Mouse (Mus musculus) embryonic facial prominence, embryonic 12.5 days (tissue): Measurements from ENCODE around the gene Gabbr2. TPM values are rescaled to one million over a fixed set of nuclear protein-coding genes. Genes with fewer than 3 reads are reported as not detected.

Experiments used
- ATAC-seq: fragments of 200-750 bp; cut with Nextera tagmentation; 2 replicates; pipeline ENCODE4 v1.8.0; 2017; ENCODE audit not compliant: insufficient number of reproducible peaks, insufficient read depth, low FRiP score, low TSS enrichment
- H3K27ac ChIP-seq: fragments of 300-500 bp; sonication (generic); 2 replicates; pipeline ENCODE4 v1.5.1; 2016; ENCODE audit warnings: mild to moderate bottlenecking
- H3K27me3 ChIP-seq: fragments of 300-500 bp; sonication (generic); 2 replicates; pipeline ENCODE4 v1.6.1; 2016; ENCODE audit warnings: mild to moderate bottlenecking, moderate library complexity
- H3K36me3 ChIP-seq: fragments of 300-500 bp; sonication (generic); 2 replicates; pipeline ENCODE4 v1.6.1; 2016; ENCODE audit warnings: mild to moderate bottlenecking
- H3K4me1 ChIP-seq: fragments of 300-500 bp; sonication (generic); 2 replicates; pipeline ENCODE4 v1.6.1; 2016
- H3K4me2 ChIP-seq: fragments of 300-500 bp; sonication (generic); replicated peaks from 2 replicates; pipeline ENCODE4 v1.6.1; 2016; ENCODE audit warnings: mild to moderate bottlenecking, moderate library complexity
- H3K4me3 ChIP-seq: fragments of 300-500 bp; sonication (generic); 2 replicates; pipeline ENCODE4 v1.5.1; 2016; ENCODE audit warnings: mild to moderate bottlenecking
- H3K9ac ChIP-seq: fragments of 300-500 bp; sonication (generic); 2 replicates; pipeline ENCODE4 v1.6.1; 2016; ENCODE audit warnings: mild to moderate bottlenecking, moderate library complexity
- H3K9me3 ChIP-seq: fragments of 300-500 bp; sonication (generic); 2 replicates; pipeline ENCODE4 v1.6.1; 2016; ENCODE audit warnings: mild to moderate bottlenecking, moderate library complexity
- WGBS: fragments of 180-500 bp; shearing (Covaris S2); methylation state at CpG from one replicate; pipeline ENCODE4 v1.1.7; 2016; 5-methylcytosine and 5-hydroxymethylcytosine counted together
- polyA plus RNA-seq: library from polyadenylated mRNA; unstranded; fragments of >200 nt; fragmentation: Nextera tagmentation; extraction: Ambion mirVana; gene quantifications from 2 replicates; pipeline ENCODE4 v1.2.1, GENCODE M21; 2016

Gene Gabbr2
- polyA plus RNA-seq, 1 experiment from 2014 or later: 0.35 TPM

DNA sequence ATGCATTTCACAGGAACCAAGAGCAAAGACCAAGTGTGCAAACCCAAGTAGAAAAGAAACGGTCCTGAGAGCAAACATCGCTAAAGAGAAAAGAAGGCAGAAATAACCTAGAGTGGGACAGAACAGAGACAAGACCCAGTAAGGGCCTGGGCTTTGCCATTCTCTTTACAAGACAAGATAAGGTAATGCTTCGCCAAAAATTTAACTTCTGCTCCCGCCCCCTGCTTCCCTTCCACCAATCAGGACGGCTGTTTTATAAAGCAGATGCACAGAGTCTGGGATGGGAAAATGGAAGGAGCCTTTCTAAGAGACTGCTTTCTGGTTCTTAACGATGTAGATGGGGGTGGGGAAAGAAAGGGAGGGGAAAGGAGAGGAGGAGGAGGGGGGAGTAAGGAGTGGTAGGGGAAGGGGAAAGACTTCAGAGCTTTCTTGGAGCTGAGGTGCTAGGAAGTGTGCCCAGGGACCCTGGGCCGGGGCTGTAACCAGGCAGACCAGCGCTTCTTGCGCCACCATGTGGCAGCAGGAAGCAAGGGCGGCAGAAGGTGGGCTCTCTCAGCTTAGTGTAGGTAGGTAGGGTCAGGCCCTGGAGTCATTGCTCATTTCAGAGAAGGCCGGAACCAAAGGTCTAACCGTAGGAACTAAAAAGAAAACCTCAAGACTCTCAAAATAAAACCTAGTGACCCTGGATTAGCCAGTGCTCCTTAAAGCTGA lies 158.7 kb downstream of the Gabbr2 start:
- no peak for ATAC-seq
- 44% methylated on average over 12 of the region's 12 CpGs for WGBS

DNA sequence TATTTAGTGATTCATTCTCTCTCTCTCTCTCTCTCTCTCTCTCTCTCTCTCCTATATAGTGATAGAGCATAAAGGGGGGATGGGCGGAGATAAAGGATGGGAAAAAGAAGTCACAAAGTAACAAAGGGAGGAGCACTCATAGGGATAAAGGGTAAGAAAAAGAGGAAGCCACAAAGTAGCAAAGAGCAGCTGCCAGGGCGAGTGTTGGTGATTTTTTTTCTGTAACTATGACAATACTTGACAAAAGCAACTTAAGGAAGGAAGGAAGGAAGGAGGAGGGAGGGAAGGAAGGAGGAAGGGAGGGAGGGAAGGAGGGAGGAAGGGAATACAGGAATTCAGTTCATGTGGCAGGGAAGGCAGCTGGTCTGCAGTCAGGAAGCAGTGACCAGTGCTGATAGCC lies 162.0 kb downstream of the Gabbr2 start:
- Histone ChIP-seq H3K9ac (no peak overlapping the region), H3K4me2 (no peak overlapping the region), H3K27ac (no peak overlapping the region), H3K36me3 (no peaks in the 10 kb centered on the region), H3K4me3 (no peak overlapping the region), H3K9me3 (no peaks in the 10 kb centered on the region), H3K27me3 (no peaks in the 10 kb centered on the region), H3K4me1 (peaks cover 4% of the 10 kb centered on the region; the same call in 1 of the 2 replicates)
- ATAC-seq: no peak
- 56% methylated on average over 2 of the region's 2 CpGs for WGBS

More for the DNA sequence above, 158.7 kb downstream of the Gabbr2 start:
- Histone ChIP-seq H3K4me3 (no peak overlapping the region), H3K27me3 (no peaks in the 10 kb centered on the region), H3K9ac (no peak overlapping the region), H3K27ac (no peak overlapping the region), H3K4me1 (no peaks in the 10 kb centered on the region), H3K9me3 (no peaks in the 10 kb centered on the region), H3K36me3 (no peaks in the 10 kb centered on the region), H3K4me2 (no peak overlapping the region)

DNA sequence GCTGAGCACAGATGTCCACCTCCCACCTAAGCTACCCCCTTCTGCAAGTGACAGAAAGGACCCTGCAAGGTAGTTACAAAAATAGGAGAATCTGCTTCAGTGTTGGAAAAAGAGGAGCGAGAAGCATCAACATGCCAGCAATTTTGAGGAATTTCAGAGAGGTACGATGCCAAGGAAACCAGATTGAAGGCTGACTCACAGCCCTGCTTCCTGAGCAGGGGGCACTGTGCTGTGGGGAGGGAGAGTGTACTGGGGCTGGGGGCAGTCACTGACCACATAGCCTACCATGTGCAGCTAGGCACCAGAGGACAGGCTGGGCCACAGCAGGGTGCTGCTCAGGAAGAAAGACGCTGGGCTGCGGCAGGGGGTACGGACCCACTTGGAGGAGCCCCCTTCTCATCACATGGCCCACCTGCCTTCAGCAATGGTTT lies 163.5 kb downstream of the Gabbr2 start:
- no peak overlapping the region for H3K4me3 ChIP-seq
- no peak overlapping the region for H3K9ac ChIP-seq
- no peak overlapping the region for H3K4me2 ChIP-seq
- H3K4me1 ChIP-seq: peaks cover 4% of the 10 kb centered on the region; the same call in 1 of the 2 replicates
- H3K27me3 ChIP-seq: no peaks in the 10 kb centered on the region
- ATAC-seq: no peak
- H3K36me3 ChIP-seq: no peaks in the 10 kb centered on the region
- H3K27ac ChIP-seq: no peak overlapping the region
- WGBS: 74% methylated on average over 5 of the region's 5 CpGs
- H3K9me3 ChIP-seq: no peaks in the 10 kb centered on the region

DNA sequence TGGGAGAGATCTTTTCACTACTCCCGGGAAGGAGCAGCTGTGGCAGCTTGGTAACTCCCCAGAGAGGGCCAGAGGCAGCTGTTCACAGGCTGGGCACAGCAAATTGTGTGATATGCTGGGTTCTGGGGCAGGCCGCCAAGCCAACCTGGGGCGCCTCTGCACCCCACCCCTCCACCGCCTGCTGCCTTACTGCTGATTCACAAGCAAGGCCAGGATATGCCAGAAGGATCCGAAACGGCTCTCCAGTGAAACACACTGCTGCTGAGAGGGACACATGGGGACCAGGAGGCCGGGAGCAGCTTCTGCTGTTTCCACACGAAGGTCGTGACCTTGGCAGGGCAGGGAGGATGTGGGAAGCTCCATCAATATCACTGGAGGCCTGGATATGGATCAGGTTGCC lies 164.2 kb downstream of the Gabbr2 start:
- H3K9ac ChIP-seq: no peak overlapping the region
- H3K4me2 ChIP-seq: no peak overlapping the region
- H3K9me3 ChIP-seq: no peaks in the 10 kb centered on the region
- H3K27me3 ChIP-seq: no peaks in the 10 kb centered on the region
- no peak overlapping the region for H3K4me3 ChIP-seq
- peaks cover 4% of the 10 kb centered on the region; the same call in 1 of the 2 replicates for H3K4me1 ChIP-seq
- no peak for ATAC-seq
- 45% methylated on average over 9 of the region's 9 CpGs for WGBS
- no peaks in the 10 kb centered on the region for H3K36me3 ChIP-seq
- no peak overlapping the region for H3K27ac ChIP-seq

DNA sequence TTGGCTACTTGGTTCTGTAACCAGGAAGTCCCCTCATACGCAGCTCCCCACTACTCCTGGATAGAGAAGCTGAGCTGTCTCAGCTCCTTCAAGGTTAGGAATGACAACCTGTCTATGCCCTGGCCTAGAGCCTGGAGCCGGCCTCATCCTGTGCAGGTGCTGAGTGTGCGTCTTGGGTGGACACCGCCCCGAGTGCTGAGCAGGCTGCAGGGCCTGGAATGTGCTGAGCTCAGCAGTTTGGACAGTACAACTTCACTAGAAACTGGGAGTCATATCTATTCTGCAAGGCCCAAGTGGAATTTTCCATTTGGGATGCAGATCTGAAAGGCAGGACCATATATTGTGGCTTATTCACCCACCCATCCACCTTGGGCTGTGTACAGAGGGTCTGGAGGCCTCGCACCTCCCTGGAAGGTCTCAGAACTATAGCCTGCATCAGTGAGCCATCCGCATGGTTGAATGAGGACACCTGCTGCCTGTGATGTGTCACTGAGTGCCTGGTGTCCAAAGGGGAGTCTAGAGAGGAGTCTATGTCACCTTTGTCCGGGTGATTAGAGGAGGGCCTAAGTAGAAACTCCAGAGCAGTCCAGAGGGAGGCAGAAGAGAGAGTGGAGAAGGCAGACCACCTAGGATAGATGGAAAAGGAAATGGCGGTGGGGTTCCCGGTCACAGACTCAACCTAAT lies 165.7 kb downstream of the Gabbr2 start:
- 79% methylated on average over 10 of the region's 10 CpGs for WGBS
- Histone ChIP-seq H3K27me3 (no peaks in the 10 kb centered on the region), H3K9me3 (no peaks in the 10 kb centered on the region), H3K4me1 (peaks cover 4% of the 10 kb centered on the region; the same call in 1 of the 2 replicates), H3K27ac (no peak overlapping the region), H3K4me3 (no peak overlapping the region), H3K4me2 (no peak overlapping the region), H3K9ac (no peak overlapping the region), H3K36me3 (no peaks in the 10 kb centered on the region)
- ATAC-seq: no peak

DNA sequence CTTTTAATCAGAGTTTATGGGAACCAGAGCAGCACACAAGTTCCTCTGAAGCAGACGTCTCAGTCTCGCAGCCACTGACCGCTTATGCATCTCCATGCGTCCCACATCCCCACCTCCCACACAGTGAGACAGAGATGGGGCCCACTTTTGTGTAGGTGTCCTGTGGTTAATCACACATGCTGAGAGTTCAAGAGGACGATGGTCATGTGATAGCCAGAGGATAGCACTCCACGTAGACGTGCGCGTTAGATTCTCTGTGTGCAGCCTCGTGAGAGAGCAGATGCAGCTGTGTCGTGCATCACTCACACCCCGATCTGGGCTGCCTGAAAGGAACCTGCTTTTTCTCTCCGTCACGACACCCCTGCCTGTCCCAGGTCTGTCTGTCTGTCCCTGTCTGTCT lies 167.9 kb downstream of the Gabbr2 start:
- no peak for ATAC-seq
- H3K27ac ChIP-seq: no peak overlapping the region
- H3K4me2 ChIP-seq: no peak overlapping the region
- no peaks in the 10 kb centered on the region for H3K27me3 ChIP-seq
- H3K9ac ChIP-seq: no peak overlapping the region
- 77% methylated on average over 14 of the region's 14 CpGs for WGBS
- no peaks in the 10 kb centered on the region for H3K9me3 ChIP-seq
- H3K4me1 ChIP-seq: peaks cover 4% of the 10 kb centered on the region; the same call in 1 of the 2 replicates
- H3K36me3 ChIP-seq: no peaks in the 10 kb centered on the region
- H3K4me3 ChIP-seq: no peak overlapping the region

DNA sequence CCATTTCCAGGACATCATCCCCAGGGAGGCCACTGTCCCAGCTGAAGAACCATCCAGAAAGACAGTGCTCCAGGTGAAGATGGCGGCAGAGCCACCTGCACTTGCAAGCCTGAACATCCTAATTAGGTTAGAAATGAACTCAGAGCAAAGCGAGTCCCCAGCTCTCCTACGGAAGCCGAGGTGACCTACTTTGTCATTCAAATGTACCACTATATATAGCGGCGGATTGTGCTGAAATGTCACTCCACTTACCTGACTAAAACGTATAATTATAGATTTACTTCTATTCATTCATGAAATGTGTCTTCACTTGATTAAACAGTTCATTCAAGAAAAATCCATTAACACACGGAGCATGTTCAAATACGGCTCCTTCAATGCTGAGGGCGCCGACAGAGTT lies 170.0 kb downstream of the Gabbr2 start:
- H3K36me3 ChIP-seq: no peaks in the 10 kb centered on the region

DNA sequence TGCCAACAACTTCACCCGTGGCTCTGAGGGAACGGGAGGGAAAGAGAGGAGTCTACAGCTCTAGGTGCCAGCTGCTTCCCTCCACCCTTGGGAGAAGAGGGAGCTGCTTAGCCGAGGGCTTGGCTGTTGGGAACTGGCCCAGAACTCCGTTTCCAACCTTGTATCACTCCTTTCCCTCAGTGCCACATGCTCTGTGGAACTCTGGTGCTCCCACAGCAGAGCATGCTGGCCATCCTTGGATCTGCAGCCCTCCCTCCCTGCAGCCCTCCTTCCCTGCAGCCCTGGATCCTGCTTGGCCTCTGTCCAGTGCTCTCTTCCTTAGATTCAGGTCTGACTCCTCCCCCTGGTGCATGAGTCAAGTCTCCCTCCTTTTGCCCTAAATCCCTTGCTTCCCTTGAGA lies 176.7 kb downstream of the Gabbr2 start:
- 83% methylated on average over 4 of the region's 4 CpGs for WGBS
- H3K9ac ChIP-seq: no peak overlapping the region
- H3K36me3 ChIP-seq: no peaks in the 10 kb centered on the region
- H3K9me3 ChIP-seq: no peaks in the 10 kb centered on the region
- no peak overlapping the region for H3K4me2 ChIP-seq
- no peaks in the 10 kb centered on the region for H3K4me1 ChIP-seq
- no peak overlapping the region for H3K27ac ChIP-seq
- H3K4me3 ChIP-seq: no peak overlapping the region
- ATAC-seq: no peak
- no peaks in the 10 kb centered on the region for H3K27me3 ChIP-seq

More for the DNA sequence above, 170.0 kb downstream of the Gabbr2 start:
- Histone ChIP-seq H3K4me3 (no peak overlapping the region), H3K4me2 (no peak overlapping the region), H3K9ac (no peak overlapping the region), H3K9me3 (no peaks in the 10 kb centered on the region), H3K27ac (no peak overlapping the region), H3K4me1 (no peaks in the 10 kb centered on the region), H3K27me3 (no peaks in the 10 kb centered on the region)
- 82% methylated on average over 11 of the region's 11 CpGs for WGBS
- no peak for ATAC-seq

DNA sequence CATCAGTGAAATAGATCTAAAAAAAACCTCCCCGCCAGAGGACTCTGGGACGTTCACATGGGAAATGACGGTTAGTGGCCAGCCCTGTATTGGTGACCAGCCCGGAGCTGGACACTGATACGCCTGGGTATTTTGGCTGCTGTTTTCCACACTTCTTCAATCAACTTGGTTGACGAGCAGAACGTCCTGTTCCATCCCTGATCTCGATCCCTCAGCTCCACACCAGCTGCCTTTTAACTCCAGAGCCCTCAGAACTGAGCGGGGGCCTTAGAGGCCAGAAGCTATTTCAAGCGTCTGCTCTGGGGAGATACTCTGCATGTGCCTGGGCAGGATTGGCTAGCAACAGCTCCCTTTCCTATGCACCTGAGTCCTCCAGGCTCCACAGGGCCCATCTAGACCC lies 177.4 kb downstream of the Gabbr2 start:
- WGBS: 76% methylated on average over 10 of the region's 10 CpGs
- H3K36me3 ChIP-seq: no peaks in the 10 kb centered on the region
- no peak overlapping the region for H3K4me3 ChIP-seq
- no peak overlapping the region for H3K9ac ChIP-seq
- H3K9me3 ChIP-seq: no peaks in the 10 kb centered on the region
- no peak overlapping the region for H3K27ac ChIP-seq
- ATAC-seq: no peak
- no peaks in the 10 kb centered on the region for H3K27me3 ChIP-seq
- H3K4me1 ChIP-seq: no peaks in the 10 kb centered on the region
- H3K4me2 ChIP-seq: no peak overlapping the region

DNA sequence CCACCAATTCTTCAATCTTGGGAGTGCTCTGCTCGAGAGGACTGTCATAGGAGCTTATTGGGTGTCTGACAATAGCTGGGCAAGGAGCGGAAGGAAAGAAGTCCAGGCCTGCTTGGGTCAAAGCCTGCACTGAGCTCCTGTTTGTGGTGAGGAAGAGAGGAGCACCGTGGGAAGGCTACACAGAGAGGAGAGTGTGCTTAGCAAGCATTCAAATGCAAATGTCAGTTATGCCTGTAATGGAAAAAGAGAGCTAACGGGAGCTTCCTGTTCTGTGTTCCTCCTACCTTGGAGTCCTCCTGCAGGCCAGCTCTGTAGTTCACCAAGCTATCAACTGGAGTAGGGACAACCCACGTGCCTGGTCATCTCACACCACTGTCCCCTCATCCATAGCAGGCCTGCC lies 180.5 kb downstream of the Gabbr2 start:
- ATAC-seq: no peak
- H3K4me2 ChIP-seq: no peak overlapping the region
- 56% methylated on average over 5 of the region's 5 CpGs for WGBS

DNA sequence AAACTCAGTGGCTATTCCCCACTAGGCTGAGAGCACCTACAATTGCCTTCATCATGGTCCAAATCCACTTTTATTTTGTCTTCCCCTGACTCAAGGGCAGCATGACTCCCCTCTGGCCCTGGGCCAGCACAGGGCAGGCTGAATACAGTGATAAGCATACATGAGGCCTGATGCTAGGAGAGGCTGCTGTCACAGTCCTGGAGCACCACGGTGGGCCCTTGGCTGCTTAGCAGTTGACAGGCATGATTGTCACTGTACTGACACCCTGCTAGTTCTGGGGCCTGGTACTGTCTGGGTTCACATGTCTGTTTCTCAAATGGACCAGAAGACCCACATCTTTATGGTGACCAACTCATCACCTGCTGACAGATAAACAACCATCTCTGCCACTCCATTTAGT lies 184.8 kb downstream of the Gabbr2 start:
- no peak overlapping the region for H3K9ac ChIP-seq
- H3K27me3 ChIP-seq: no peaks in the 10 kb centered on the region
- H3K4me3 ChIP-seq: no peak overlapping the region
- WGBS: 89% methylated on average over 1 of the region's 1 CpGs
- H3K4me2 ChIP-seq: no peak overlapping the region
- H3K36me3 ChIP-seq: no peaks in the 10 kb centered on the region
- no peaks in the 10 kb centered on the region for H3K9me3 ChIP-seq
- ATAC-seq: no peak
- H3K4me1 ChIP-seq: no peaks in the 10 kb centered on the region
- no peak overlapping the region for H3K27ac ChIP-seq

More for the DNA sequence above, 180.5 kb downstream of the Gabbr2 start:
- Histone ChIP-seq H3K9ac (no peak overlapping the region), H3K4me3 (no peak overlapping the region), H3K9me3 (no peaks in the 10 kb centered on the region), H3K4me1 (no peaks in the 10 kb centered on the region), H3K27me3 (no peaks in the 10 kb centered on the region), H3K36me3 (no peaks in the 10 kb centered on the region), H3K27ac (no peak overlapping the region)

DNA sequence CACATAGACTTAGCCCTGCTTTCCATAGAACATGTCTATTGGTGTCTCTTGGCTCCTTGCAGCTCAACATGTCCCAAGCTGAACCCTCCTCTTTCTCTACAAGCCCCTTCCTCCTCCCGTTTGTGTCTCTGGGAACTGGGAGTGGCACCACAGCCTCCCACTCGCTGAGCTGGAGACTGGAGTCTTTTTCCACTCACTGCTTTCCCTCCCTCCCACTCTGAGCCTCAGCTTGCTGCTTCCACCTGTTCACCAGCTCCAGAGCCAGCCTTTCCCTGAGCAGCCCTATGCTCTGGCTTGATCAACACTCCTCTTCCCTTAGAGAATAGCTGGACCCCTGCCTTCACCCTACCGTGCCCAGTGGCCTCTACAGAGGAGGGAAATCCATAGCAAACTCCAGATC lies 185.8 kb downstream of the Gabbr2 start:
- no peaks in the 10 kb centered on the region for H3K27me3 ChIP-seq
- no peak for ATAC-seq
- WGBS: 65% methylated on average over 3 of the region's 3 CpGs

More for the DNA sequence above, 185.8 kb downstream of the Gabbr2 start:
- Histone ChIP-seq H3K27ac (no peak overlapping the region), H3K9me3 (no peaks in the 10 kb centered on the region), H3K4me1 (no peaks in the 10 kb centered on the region), H3K4me2 (no peak overlapping the region), H3K4me3 (no peak overlapping the region), H3K9ac (no peak overlapping the region), H3K36me3 (no peaks in the 10 kb centered on the region)
